Mouse (Mus musculus) large intestine, adult 2 months (tissue): ENCODE data around the gene Ccdc93. TPM values are rescaled to one million over a fixed set of nuclear protein-coding genes. Genes with fewer than 3 reads are reported as not detected.

Source experiments
- DNase-seq: peaks from one replicate; pipeline ENCODE4 v3.0.0-alpha.2; 2012; ENCODE audit warnings: low read depth, low spot score
- WGBS: fragments of 180-500 bp; shearing (Covaris S2); methylation state at CpG from one replicate; pipeline ENCODE4 v1.1.7; 2018; 5-methylcytosine and 5-hydroxymethylcytosine counted together
- polyA plus RNA-seq: library from polyadenylated mRNA; depleted of rRNA; stranded (reverse); fragments of >200 nt; gene quantifications from 2 replicates; pipeline ENCODE4 v1.2.3, GENCODE M21; 2012; rRNA removed

Ccdc93 gene
- polyA plus RNA-seq = 8.0 and 12.6 TPM in 2 replicates

DNA sequence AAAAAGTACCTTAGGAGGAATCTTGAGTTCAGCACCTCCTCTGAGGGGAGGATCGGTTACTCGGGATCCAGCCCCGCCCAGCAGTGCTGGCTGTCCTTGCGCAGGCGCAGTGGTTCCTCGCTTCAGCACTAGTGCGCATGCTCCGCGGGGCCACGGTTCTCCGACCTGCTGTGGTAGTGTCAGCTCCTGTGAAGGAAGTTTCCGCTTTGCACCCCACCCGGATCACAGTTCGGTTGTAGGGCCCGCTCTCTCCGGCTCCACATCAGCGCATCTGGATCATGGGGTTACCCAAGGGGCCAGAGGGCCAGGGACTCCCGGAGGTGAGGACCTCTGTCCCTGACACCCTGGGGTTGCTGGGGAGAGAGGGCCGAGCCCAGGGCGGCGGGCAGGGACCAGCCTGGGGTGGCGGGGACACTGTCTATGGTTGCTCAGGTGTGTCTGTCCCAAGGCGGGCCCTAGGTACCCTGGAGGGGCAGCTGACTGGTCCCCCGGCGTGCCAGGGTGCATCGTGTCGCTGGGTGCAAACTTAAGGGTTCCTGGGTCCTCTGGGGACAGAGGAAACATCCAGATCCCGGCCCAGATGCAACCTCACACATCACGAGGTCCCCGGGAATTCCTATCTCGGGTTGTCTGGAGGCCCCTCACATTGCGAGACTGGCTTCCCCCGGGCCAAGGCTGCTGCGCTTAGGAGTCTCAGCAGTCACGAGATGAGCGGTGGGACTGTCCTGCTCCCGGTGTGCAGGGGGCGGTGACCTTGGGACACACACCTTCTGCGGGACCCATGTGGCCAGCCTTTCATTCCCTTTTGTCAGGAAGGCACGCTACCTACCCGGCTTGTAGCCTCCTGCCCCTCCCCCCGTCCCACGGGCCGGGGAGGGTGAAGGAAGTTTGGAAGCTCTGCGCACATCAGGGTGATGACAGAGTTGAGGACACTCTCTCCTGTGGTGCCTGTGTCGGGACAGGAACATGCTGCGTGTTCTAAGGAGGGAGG lies at the start of gene Ccdc93:
Gene Ccdc93, plus strand, starts transcription at position 112 of the 991 bp plus-strand sequence.
- peak; percentile 93 for DNase-seq
- under 1% methylated on average over 47 of the region's 47 CpGs for WGBS

DNA sequence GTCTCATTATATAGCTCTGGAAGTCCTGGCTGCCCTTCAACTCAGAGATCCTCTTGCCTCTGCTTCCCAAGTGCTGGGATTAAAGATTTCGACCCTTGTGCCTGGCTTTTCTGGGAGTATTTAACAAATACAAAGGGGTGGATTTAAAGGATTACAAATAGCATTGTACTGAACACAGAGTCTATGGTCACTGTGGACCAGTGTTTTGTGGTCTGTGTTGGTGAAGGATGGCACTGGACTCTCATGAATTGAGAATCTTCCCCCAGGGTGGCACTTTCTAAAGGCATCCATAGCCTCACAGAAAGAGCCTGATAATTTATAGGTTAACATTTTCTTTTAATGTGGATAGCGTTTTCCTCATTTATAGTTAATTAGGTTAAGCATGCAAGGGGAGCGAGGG lies 49.3 kb upstream of the Ccdc93 start:
- 80% methylated on average over 3 of the region's 3 CpGs for WGBS
- no peak for DNase-seq

- DNase-seq = no peak
- 48% methylated on average over 6 of the region's 6 CpGs for WGBS
These were observed 42.5 kb upstream of the Ccdc93 start for GRCm38 (mm10) chr1:121388312-121388711.

- WGBS = 47% methylated on average over 7 of the region's 7 CpGs
- DNase-seq = no peak
These were observed 42.1 kb upstream of the Ccdc93 start for GRCm38 (mm10) chr1:121388732-121389131.

DNA sequence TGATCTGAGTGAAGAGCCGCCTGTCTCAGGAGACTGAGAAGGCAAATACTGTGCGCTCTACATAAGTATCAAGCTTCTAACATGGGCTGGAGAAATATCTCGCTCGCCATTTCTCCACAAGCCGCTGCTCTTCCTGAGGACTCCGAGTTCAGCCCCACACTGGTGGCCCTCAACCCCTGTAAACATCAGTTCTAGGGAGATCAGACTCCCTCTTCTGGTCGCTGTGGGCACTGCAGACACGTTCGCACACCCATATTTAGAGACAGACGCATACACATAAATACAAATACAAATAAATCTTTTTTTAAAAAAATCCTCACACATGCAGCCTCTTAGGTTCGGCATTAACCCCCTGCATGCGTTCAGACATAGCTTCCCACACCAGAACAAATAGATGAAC lies 41.3 kb upstream of the Ccdc93 start:
- no peak for DNase-seq

GRCm38 (mm10) chr1:121390003-121390402 lies 40.8 kb upstream of the Ccdc93 start:
- 96% methylated on average over 5 of the region's 5 CpGs for WGBS
- DNase-seq = no peak

More for the DNA sequence above, 41.3 kb upstream of the Ccdc93 start:
- whole genome bisulfite sequencing = 89% methylated on average over 12 of the region's 12 CpGs

DNA sequence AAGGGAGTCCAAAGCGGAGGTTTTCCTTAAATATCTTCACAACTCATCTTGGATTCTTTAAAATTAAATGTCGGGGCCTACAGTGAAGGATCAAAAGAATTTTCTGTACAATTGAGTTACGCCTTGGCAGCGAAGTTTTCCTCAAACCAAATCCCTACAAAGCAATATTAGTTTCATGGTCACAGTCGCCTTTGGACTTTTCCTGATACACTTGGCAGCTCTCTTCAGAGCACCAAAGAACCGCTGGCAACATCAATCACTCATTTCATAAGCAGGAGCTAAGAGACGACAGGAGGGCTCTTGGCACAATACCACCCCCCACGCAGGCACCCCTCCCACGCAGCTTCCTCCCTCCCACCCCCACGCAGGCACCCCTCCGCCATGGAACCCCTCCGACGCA lies 40.4 kb upstream of the Ccdc93 start:
- no peak for DNase-seq
- 72% methylated on average over 13 of the region's 13 CpGs for WGBS

GRCm38 (mm10) chr1:121390855-121391254 lies 40.0 kb upstream of the Ccdc93 start:
- no peak for DNase-seq
- WGBS = 84% methylated on average over 8 of the region's 8 CpGs

GRCm38 (mm10) chr1:121393117-121393516 lies 37.7 kb upstream of the Ccdc93 start:
- 60% methylated on average over 2 of the region's 2 CpGs for WGBS
- no peak for DNase-seq

DNA sequence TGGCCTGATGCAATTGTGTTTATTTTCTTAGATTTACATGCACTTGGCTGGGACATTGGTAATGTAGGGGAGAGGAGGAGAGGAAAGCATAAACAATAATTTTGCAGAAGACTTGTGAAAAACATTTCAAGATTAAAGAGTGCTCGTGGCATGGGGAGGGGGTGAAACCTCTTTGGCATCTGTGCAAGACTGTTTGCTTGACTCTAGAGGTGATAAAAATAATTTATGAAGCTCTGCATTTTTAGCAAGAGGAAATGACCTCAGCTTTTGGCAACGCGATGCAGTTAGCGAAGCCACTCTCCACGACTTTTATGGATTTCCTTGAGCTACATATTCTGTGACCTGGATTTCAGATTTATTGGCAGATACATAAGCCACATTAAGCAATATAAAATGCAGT lies 36.1 kb upstream of the Ccdc93 start:
- 22% methylated on average over 5 of the region's 5 CpGs for WGBS

GRCm38 (mm10) chr1:121396501-121396900 lies 34.3 kb upstream of the Ccdc93 start:
- no peak for DNase-seq
- 47% methylated on average over 4 of the region's 4 CpGs for WGBS

More for the DNA sequence above, 36.1 kb upstream of the Ccdc93 start:
- DNase-seq = no peak

DNA sequence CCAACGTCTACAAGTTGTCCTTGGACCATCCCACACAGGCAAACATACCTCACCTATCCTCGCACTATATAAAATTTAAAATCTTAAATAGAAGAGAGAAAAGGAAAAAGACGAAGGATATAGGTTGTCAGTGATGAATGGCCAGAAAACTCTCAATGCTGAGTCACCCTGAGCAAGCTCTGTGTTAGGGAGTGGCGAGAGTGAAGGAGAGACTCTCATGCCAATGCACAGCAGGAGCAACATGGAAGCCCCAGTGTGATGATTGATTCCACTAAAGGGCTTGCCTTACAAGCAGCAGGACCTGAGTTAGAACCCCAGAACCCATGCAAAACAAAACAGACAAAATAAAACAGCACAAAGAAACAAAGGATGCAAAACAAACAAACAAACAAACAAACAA lies 32.6 kb upstream of the Ccdc93 start:
- DNase-seq = no peak
- WGBS = 52% methylated on average over 4 of the region's 4 CpGs

GRCm38 (mm10) chr1:121398986-121399881 lies 31.6 kb upstream of the Ccdc93 start:
- WGBS = 53% methylated on average over 14 of the region's 14 CpGs

GRCm38 (mm10) chr1:121400243-121400642 lies 30.6 kb upstream of the Ccdc93 start:
- DNase-seq = peak; percentile 22
- 10% methylated on average over 4 of the region's 4 CpGs for WGBS

More at GRCm38 (mm10) chr1:121398986-121399881, 31.6 kb upstream of the Ccdc93 start:
- no peak for DNase-seq

DNA sequence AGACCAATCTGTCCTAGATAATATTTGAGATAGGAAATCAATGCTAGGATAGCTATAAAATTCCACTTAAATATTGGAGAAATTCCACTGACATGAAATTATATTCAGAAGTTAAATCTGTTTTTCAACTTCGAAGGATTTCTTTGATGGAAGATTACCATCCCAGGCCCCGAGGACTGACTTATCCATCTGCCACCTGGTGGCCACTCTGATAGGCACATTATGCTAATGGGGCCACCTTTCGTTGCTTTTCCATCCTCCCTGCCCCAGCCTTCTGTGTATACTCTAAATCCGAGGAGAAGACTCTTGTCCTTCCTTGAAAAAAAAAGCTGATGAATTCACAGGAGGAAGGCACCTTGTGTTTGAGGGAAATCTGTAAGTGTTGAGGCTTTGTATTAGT lies 11.8 kb upstream of the Ccdc93 start:
- no peak for DNase-seq
- 16% methylated on average over 4 of the region's 4 CpGs for WGBS

DNA sequence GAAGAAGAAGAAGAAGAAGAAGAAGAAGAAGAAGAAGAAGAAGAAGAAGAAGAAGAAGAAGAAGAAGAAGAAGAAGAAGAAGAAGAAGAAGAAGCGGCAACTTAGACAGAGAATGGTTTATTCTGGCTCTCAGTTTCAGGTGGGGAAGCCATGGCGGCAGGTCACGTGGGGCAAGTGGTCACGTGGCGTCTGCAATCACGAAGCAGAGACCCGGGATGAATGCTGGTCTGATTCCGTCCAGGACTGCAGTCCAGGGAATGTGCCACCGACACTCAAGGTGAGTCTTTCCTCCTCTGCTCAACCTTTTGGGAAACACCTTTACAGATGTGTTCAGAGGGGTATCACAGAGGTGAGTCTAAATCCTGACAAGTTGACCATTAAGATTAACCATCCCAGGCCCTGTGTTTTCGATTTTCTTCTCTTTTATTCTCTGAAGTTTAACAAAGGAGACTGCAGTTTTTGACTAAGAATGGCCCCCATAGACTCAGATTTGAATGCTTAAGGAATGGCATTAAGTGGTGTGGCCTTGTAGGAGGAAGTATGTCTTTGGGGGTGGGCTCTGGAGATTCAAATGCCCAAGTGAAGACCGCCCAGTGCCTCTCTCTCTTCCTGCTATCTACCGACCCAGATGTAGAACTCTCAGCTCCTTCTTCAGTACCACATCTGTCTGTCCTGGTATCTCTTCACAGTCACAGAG lies 11.1 kb upstream of the Ccdc93 start:
- DNase-seq = no peak
- WGBS = 84% methylated on average over 12 of the region's 12 CpGs

GRCm38 (mm10) chr1:121430183-121430937 lies 489 bp upstream of the Ccdc93 start:
- 27% methylated on average over 6 of the region's 6 CpGs for WGBS
- DNase-seq = no peak

DNA sequence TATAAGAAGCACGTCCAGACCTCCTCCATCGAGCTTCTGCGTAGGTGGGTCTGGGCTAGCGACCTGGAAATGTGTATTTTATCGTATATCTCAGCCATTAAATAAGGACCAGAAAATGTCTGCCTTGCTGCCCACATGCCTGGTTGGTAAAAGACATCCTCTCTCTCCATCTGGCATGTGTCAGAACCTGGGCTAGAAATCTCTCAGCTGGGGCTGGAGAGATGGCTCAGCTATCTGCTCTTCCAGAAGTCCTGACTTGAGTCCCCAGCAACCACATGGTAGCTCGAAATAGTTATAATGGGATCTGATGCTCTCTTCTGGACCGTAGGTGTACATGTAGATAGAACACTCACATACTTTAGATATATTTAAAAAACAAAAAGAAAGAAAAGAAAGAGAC lies 5.1 kb downstream of the Ccdc93 start:
- no peak for DNase-seq
- WGBS = 92% methylated on average over 7 of the region's 7 CpGs
